Mouse (Mus musculus) intestine, embryonic 16.5 days (tissue): ENCODE data around the gene Ppp2r1b. TPM values are rescaled to one million over a fixed set of nuclear protein-coding genes. Genes with fewer than 3 reads are reported as not detected.

Source experiments
- ATAC-seq: fragments of 200-750 bp; cut with Nextera tagmentation; 2 replicates; pipeline ENCODE4 v1.8.0; 2017; ENCODE audit warnings: moderate TSS enrichment, moderate library complexity
- H3K27ac ChIP-seq: fragments of 300-500 bp; sonication (generic); 2 replicates; pipeline ENCODE4 v1.5.1; 2014; ENCODE audit warnings: mild to moderate bottlenecking, low read length
- H3K27me3 ChIP-seq: fragments of 300-500 bp; sonication (generic); replicated peaks from 2 replicates; pipeline ENCODE4 v1.6.1; 2014; ENCODE audit warnings: low read length, control low read depth, mixed read lengths; ENCODE audit not compliant: control insufficient read depth, insufficient read depth
- H3K36me3 ChIP-seq: fragments of 300-500 bp; sonication (generic); 2 replicates; pipeline ENCODE4 v1.6.1; 2014; ENCODE audit warnings: low read length, control low read depth; ENCODE audit not compliant: control insufficient read depth, insufficient read depth
- H3K4me1 ChIP-seq: fragments of 300-500 bp; sonication (generic); 2 replicates; pipeline ENCODE4 v1.6.1; 2014; ENCODE audit warnings: low read length, control low read depth, mixed read lengths; ENCODE audit not compliant: control insufficient read depth, insufficient read depth
- H3K4me2 ChIP-seq: fragments of 300-500 bp; sonication (generic); 2 replicates; pipeline ENCODE4 v1.6.1; 2014; ENCODE audit warnings: low read depth, low read length, control low read depth
- H3K4me3 ChIP-seq: fragments of 300-500 bp; sonication (generic); 2 replicates; pipeline ENCODE4 v1.5.1; 2014; ENCODE audit warnings: mild to moderate bottlenecking, low read length
- H3K9ac ChIP-seq: fragments of 300-500 bp; sonication (generic); 2 replicates; pipeline ENCODE4 v1.6.1; 2014; ENCODE audit warnings: low read depth, low read length
- H3K9me3 ChIP-seq: fragments of 300-500 bp; sonication (generic); 2 replicates; pipeline ENCODE4 v1.6.1; 2016; ENCODE audit warnings: low read length, control low read depth; ENCODE audit not compliant: control insufficient read depth
- WGBS: fragments of 180-500 bp; shearing (Covaris S2); extraction: QIAGEN DNeasy Blood & Tissue Kit; methylation state at CpG from one replicate; pipeline ENCODE4 v1.1.7; 2014; 5-methylcytosine and 5-hydroxymethylcytosine counted together
- polyA plus RNA-seq: library from polyadenylated mRNA; unstranded; fragments of >200 nt; fragmentation: Nextera tagmentation; extraction: Ambion mirVana; gene quantifications from 2 replicates; pipeline ENCODE4 v1.2.1, GENCODE M21; 2015

Gene Ppp2r1b
- polyA plus RNA-seq, 1 experiment from 2014 or later = 63.9 TPM

DNA sequence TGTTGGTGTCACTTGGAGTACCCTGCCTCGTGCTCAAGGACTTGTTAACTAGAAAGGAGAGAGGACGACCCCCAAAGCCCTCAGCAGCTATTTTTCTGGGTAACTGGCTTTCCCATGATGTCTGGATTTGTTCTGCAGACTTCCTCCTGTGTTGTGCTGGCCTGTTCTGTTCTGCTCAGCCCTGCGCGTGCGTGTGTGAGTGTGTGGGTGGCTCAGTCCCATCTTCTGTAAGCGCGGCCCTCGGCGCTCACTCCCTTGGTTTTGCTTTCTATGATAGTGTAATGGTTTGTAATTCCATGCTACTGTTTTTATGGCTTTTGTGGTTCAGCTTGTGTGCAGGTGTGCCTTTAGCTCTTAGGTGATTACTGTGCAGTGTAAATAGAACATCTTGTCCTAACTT lies 28.1 kb downstream of the Ppp2r1b start:
- 91% methylated on average over 9 of the region's 9 CpGs for WGBS
- Histone ChIP-seq H3K4me3 (no peak overlapping the region), H3K9me3 (no peaks in the 10 kb centered on the region), H3K36me3 (peaks cover 5% of the 10 kb centered on the region; the same call in 1 of the 2 replicates), H3K4me2 (no peak overlapping the region), H3K9ac (no peak overlapping the region), H3K4me1 (0 out of 2 replicates have a peak, but pooled peaks cover 3% of the 10 kb centered on the region), H3K27ac (no peak overlapping the region), H3K27me3 (no peaks in the 10 kb centered on the region)
- ATAC-seq = no peak

DNA sequence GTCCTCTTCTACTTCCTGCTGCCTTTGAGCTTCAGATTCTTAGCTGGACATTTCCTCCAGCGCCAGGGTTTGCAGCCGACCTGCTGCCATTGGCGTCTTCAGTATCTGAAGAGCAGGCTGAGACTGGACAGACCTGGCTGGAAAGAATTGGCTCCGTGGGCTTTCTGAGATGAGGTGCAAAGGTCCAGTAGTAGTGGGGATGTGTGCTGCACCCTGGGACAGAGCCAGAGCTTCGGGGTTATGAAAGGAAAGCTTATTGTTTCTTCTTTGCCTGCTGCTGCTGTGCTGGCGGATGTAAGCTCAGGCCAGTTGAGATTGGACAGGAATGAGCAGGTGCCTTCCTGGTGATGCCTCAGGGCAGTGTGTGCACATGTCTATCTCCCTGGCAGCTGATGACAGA lies 28.9 kb downstream of the Ppp2r1b start:
- Histone ChIP-seq H3K27me3 (no peaks in the 10 kb centered on the region), H3K9me3 (no peaks in the 10 kb centered on the region), H3K27ac (no peak overlapping the region), H3K36me3 (peaks cover 5% of the 10 kb centered on the region; the same call in 1 of the 2 replicates), H3K9ac (no peak overlapping the region), H3K4me3 (no peak overlapping the region), H3K4me2 (no peak overlapping the region), H3K4me1 (0 out of 2 replicates have a peak, but pooled peaks cover 3% of the 10 kb centered on the region)
- 89% methylated on average over 6 of the region's 6 CpGs for WGBS
- ATAC-seq = no peak

DNA sequence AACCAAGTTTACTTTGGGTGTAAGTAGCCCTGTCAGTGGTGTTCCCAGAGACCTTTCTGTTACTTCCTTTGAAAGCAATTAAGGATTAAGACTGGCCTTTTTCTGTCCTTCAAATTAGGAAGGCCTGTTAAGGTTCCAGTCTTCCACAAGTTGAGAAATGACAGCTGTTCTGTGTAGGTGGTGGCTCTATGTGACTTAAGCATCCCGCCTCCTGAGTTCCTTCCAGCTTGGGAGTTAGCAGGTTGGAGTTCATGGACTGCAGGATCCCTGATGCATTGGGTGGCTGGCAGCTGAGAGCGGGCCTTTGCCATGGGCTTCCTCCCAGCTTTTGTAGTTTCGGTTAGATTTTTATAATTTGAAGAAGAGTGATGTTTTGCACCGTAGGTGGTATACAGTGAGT lies 30.4 kb downstream of the Ppp2r1b start:
- no peaks in the 10 kb centered on the region for H3K27me3 ChIP-seq
- H3K4me3 ChIP-seq = no peak overlapping the region
- H3K4me1 ChIP-seq = 0 out of 2 replicates have a peak, but pooled peaks cover 3% of the 10 kb centered on the region
- no peak overlapping the region for H3K9ac ChIP-seq
- H3K9me3 ChIP-seq = no peaks in the 10 kb centered on the region
- WGBS = 96% methylated on average over 4 of the region's 4 CpGs
- no peak overlapping the region for H3K4me2 ChIP-seq
- no peak for ATAC-seq
- no peak overlapping the region for H3K27ac ChIP-seq
- H3K36me3 ChIP-seq = peaks cover 9% of the 10 kb centered on the region; the same call in 1 of the 2 replicates

- peaks cover 9% of the 10 kb centered on the region; the same call in 1 of the 2 replicates for H3K36me3 ChIP-seq
- H3K4me3 ChIP-seq = no peak overlapping the region
- H3K9ac ChIP-seq = no peak overlapping the region
- WGBS = 93% methylated on average over 3 of the region's 3 CpGs
- no peak overlapping the region for H3K4me2 ChIP-seq
- 0 out of 2 replicates have a peak, but pooled peaks cover 3% of the 10 kb centered on the region for H3K4me1 ChIP-seq
- no peak for ATAC-seq
- H3K9me3 ChIP-seq = no peaks in the 10 kb centered on the region
- H3K27ac ChIP-seq = no peak overlapping the region
- no peaks in the 10 kb centered on the region for H3K27me3 ChIP-seq
These were observed 31.2 kb downstream of the Ppp2r1b start for GRCm38 (mm10) chr9:50876287-50876686.

- no peaks in the 10 kb centered on the region for H3K9me3 ChIP-seq
- H3K27me3 ChIP-seq = no peaks in the 10 kb centered on the region
- no peak overlapping the region for H3K4me3 ChIP-seq
- no peak overlapping the region for H3K27ac ChIP-seq
- no peak for ATAC-seq
- 66% methylated on average over 3 of the region's 3 CpGs for WGBS
- 0 out of 2 replicates have a peak, but pooled peaks cover 3% of the 10 kb centered on the region for H3K4me1 ChIP-seq
- no peak overlapping the region for H3K4me2 ChIP-seq
- peaks cover 9% of the 10 kb centered on the region; the same call in 1 of the 2 replicates for H3K36me3 ChIP-seq
- H3K9ac ChIP-seq = no peak overlapping the region
These were observed 32.3 kb downstream of the Ppp2r1b start for GRCm38 (mm10) chr9:50877431-50877830.

DNA sequence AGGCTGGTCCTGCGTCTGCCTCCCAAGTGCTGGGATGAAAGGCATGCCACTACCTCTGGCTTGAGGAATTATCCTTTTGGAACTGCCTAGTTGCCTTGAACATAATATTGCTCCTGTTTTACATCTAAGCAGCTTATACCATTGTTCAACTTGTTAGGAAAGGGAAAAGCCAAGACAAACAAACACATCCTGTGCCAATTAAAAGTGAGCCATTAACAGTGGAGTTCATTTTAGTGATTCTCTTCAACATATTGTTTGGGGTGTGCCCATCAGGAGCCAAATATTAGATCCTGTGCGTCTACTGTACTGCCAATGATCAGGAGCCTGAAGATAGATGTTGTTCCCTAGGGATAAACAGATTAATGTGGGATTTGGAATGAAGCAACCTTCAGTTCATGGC lies 37.1 kb downstream of the Ppp2r1b start:
- H3K4me3 ChIP-seq = no peak overlapping the region
- H3K27ac ChIP-seq = no peak overlapping the region
- ATAC-seq = no peak
- H3K4me2 ChIP-seq = no peak overlapping the region
- H3K9ac ChIP-seq = no peak overlapping the region
- H3K27me3 ChIP-seq = no peaks in the 10 kb centered on the region
- WGBS = 86% methylated on average over 2 of the region's 2 CpGs
- no peaks in the 10 kb centered on the region for H3K9me3 ChIP-seq
- peaks cover 7% of the 10 kb centered on the region; the same call in 1 of the 2 replicates for H3K36me3 ChIP-seq
- peaks cover 23% of the 10 kb centered on the region for H3K4me1 ChIP-seq

GRCm38 (mm10) chr9:50884093-50884492 lies 39.0 kb downstream of the Ppp2r1b start:
- 76% methylated on average over 8 of the region's 8 CpGs for WGBS
- ATAC-seq = no peak
- H3K4me2 ChIP-seq = no peak overlapping the region
- no peaks in the 10 kb centered on the region for H3K9me3 ChIP-seq
- H3K4me3 ChIP-seq = no peak overlapping the region
- no peak overlapping the region for H3K9ac ChIP-seq
- peak overlapping the region; percentile 64; the same call in 1 of the 2 replicates for H3K27ac ChIP-seq
- H3K4me1 ChIP-seq = peaks cover 28% of the 10 kb centered on the region
- peaks cover 7% of the 10 kb centered on the region; the same call in 1 of the 2 replicates for H3K36me3 ChIP-seq
- no peaks in the 10 kb centered on the region for H3K27me3 ChIP-seq

DNA sequence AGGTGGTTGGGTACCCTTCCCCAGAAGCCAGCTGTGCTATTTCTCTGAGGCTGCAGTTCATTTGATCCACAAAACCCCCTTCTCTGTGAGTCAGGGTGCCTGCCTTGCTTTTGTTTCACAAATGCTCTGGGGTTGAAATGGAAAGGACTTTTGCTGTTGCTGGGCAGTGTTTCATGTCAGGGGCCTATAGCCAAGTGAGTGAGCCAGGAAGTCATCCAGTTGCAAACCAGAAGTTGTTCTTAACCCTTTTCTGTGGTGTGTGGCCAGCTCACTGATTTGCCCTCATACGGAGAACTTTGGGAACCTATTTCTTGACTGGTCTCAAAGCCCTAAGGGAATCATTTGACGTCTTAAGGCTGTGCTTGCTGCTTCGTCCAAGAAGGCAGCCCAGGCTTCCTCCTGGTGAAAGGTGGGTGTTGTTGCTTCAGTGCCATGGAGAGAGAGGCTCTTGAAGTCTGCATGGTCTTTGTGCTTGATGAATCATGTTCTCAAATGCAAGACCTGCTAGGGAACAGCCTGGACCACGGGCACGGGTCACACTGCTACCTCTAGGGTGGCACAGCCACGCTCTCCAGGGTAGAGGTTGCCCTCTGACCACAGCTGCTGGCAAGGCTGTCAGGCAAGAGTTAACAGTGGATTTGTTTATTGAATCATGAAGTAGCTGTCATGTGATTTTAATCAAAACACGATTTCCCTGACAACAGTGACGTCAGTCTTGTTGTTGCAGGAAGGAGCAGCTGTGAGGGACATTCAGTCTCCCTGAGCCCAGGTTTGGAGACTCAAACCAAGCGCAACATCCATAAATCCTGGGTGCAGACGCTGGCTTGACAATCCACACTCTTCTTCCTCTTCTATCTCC lies 39.9 kb downstream of the Ppp2r1b start:
- Histone ChIP-seq H3K36me3 (peaks cover under 1% of the 10 kb centered on the region; the same call in 1 of the 2 replicates), H3K9me3 (no peaks in the 10 kb centered on the region), H3K9ac (no peak overlapping the region), H3K27ac (peak overlapping the region; percentile 64), H3K4me2 (no peak overlapping the region), H3K4me3 (no peak overlapping the region), H3K4me1 (peaks cover 28% of the 10 kb centered on the region), H3K27me3 (no peaks in the 10 kb centered on the region)
- peak; percentile 39 for ATAC-seq
- WGBS = 54% methylated on average over 10 of the region's 10 CpGs

GRCm38 (mm10) chr9:50885600-50885987 lies 40.5 kb downstream of the Ppp2r1b start:
- no peaks in the 10 kb centered on the region for H3K36me3 ChIP-seq
- WGBS = 32% methylated on average over 1 of the region's 1 CpGs
- H3K4me3 ChIP-seq = no peak overlapping the region
- H3K4me2 ChIP-seq = no peak overlapping the region
- H3K27ac ChIP-seq = peak overlapping the region; percentile 4; the same call in 1 of the 2 replicates
- no peaks in the 10 kb centered on the region for H3K9me3 ChIP-seq
- peaks cover 28% of the 10 kb centered on the region for H3K4me1 ChIP-seq
- H3K27me3 ChIP-seq = no peaks in the 10 kb centered on the region
- H3K9ac ChIP-seq = no peak overlapping the region
- no peak for ATAC-seq
